Mouse (Mus musculus) adrenal gland, postnatal 36 days (tissue): ENCODE measurements around the gene Dcx. TPM values are rescaled to one million over a fixed set of nuclear protein-coding genes. Genes with fewer than 3 reads are reported as not detected.

Experiments used
- DNase-seq, 2 experiments: peaks; one replicate each; pipeline ENCODE4 v3.0.0; 2021; ENCODE audit warnings: mixed read lengths in 1 of 2
- microRNA-seq: library from miRNA; unstranded; fragments of <30 nt; microRNA quantifications from one replicate; pipeline ENCODE4 v1.2.0, GENCODE M21; 2021
- total RNA-seq, 2 experiments: library from RNA; stranded (reverse); gene quantifications; 2 replicates each; pipeline ENCODE4 v1.2.3; 2021

Gene Dcx
- total RNA-seq, 2 experiments from 2014 or later = 0.20 to 0.33 TPM

GRCm38 (mm10) chrX:143826521-143826920 is 106.6 kb downstream of the Dcx start:
- no peak for DNase-seq

GRCm38 (mm10) chrX:143818961-143819360 is 114.2 kb downstream of the Dcx start:
- DNase-seq = no peak

- DNase-seq = no peak
These were observed 117.2 kb downstream of the Dcx start for GRCm38 (mm10) chrX:143815948-143816347.

Small RNA genes within 50 kb of the gene (microRNA-seq; reads per million reads assigned to microRNA genes)
- gene Gm47298 = not detected

Other genes with a start within 250 kb of the Dcx start
- gene Capn6, start 105.9 kb downstream of the Dcx start, total RNA-seq = under 1 TPM; 0.40 to 0.50 TPM
- 1 to 10 TPM; 4.7 to 5.6 TPM for gene A730046J19Rik, start 220.4 kb upstream of the Dcx start, total RNA-seq